Mouse (Mus musculus) thymus, adult 2 months (tissue): ENCODE measurements around the gene Lrrfip2.

ENCODE experiments used
- CTCF ChIP-seq: fragments of 200-500 bp; IDR thresholded peaks from 2 replicates; pipeline ENCODE4 v1.5.1; 2012; ENCODE audit warnings: mild to moderate bottlenecking, control low read depth, low read length, moderate library complexity, borderline replicate concordance; ENCODE audit not compliant: control insufficient read depth, poor library complexity, insufficient read depth; ENCODE audit errors: extremely low read depth
- POLR2A ChIP-seq: fragments of 200-500 bp; IDR thresholded peaks from 2 replicates; pipeline ENCODE4 v1.6.1; 2012; ENCODE audit warnings: mild to moderate bottlenecking, low read length, control low read depth, moderate library complexity; ENCODE audit not compliant: control insufficient read depth, poor library complexity, insufficient read depth; ENCODE audit errors: extremely low read depth

DNA sequence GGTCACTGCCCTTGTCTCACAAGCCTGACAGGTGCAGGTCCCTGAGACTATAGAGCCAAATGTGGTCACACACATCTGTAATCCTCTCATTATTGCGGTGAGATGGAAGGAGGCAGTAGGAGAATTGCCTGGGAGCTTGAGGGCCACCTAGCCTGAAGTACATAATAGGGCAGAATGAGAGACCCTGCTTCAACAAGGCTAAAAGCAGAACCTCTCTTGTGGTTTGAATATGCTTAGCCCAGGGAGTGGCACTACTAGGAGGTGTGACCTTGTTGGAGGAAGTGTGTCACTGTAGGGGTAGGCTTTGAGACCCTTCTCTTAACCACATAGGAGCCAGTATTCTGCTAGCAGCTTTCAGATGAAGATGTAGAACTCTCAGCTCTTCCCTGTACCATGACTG is 26.0 kb downstream of the Lrrfip2 start:
- TF ChIP-seq CTCF, result no peak
- TF ChIP-seq POLR2A, result no peak
